Mouse (Mus musculus): ENCODE measurements around the gene Lmx1b.

Gene Lmx1b

DNA sequence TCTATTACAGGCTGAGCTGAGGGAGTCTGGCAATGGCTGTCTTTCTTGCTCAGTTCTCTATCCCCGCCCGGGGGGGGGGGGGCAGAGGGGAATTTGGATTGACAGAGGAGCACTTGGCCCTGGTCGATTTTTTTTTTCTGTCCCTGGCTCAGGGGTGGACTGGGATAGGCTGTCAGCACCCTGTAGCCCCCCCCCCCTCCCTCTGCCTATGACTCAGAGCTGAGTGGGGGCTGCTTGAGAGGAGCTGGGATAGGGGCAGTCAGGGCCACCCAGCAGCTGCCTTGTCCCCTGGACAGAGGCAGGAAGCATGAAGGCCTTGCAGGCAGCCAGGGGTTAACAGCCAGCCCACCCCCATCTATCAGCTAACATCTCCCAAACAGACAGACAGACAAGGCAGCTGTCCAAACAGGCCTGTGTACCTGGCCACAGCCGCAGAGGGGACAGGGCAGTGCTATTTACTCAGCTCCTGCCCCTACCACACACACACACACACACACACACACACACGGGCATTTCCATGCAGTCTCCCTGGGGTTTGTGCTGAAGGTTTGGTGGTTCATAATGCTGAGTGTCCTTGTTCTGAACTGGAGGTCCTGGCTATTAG lies 57.8 kb downstream of the Lmx1b start:
- no peak for DNase-seq (ENCODE audit: low spot score)

DNA sequence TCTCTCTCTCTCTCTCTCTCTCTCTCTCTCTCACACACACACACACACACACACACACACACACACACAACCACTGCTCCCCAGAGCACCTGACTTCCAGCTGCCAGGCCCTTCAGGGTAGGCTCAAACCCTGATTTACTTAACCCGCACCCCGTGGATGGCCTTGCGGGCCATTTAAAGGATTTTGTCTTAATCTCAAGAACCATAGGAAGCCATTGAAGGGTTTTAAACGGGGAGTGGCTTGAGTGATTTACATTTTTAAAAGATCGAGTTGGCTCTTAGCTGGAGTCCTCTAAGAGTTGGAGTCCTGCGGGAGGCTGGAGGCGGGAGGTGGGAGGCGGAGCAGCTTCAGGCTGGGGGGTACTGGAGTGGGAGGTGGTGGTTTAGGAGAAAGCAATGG lies 58.4 kb downstream of the Lmx1b start:
- DNase-seq (ENCODE audit: low spot score), result no peak

DNA sequence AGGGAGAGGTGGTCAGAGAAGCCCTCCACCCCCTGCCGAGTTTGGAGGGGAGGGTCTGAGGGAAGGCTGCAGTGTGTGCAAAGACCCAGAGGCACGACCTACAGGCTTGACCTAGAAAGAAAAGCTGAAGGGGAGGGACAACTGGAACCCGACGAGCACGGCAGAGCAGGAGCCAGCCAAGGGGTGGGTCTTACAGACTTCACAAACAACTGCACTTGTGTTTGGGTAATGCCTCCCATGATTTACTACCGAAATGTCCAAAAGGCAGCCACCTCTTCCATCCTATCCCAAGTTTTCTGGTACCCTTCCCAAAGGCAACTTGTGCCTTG lies 58.9 kb downstream of the Lmx1b start:
- no peak for DNase-seq (ENCODE audit: low spot score)

DNA sequence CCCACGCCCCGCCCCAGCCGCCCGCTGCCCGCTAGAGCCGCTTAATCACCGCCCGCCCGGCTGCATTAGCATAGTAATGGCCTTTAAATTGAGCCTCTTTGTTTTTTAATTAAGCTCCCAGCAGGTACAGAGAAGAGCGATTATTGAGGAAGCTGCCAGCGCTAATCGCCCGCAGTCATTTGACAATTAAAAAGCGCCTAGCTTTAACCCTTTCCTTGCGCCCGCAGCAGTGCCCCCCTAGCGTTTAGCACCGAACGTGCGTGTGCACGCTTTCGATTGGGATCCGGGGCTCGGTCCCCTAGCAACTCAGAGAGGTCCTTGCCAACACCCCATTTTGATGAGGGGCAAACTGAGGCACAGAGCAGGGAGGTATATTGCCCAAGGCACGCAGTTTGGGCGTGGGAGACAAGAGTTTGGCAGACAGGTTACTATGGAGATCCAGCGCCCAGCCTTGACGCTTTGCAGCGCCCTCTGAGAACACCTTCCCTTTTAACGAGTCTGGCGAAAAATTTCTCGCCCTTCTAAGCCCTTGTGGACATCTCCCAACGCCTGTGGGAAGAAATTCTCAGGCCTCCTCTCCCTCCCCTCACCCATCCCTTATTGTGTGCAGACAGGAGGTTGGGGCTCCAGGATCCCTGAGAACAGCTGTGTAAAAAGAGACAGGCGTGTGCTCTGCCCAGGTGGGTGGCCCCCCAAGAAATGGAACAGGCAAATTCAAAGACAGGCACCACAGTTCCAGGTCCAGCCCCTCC lies 59.4 kb downstream of the Lmx1b start:
- no peak for DNase-seq (ENCODE audit: low spot score)

DNA sequence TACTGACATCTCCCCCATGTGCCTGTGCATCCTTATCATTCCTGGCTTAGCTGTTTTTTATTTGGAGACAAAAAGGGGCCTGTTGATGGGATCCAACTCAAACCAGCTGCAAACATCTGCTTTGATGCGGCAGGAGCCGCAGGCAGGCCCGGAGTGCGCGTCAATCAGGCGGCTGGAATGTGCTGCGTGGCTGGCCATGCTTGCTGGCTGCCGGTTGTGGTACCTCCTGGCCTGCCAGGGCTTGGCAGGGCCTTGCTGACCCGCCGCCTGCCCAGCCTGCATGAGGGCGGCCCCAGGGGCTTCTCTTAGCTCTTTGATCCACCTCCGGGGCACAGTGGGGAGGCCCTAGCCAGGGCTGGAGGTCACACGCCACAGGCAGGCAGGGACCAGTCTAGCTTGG lies 64.9 kb downstream of the Lmx1b start:
- DNase-seq (ENCODE audit: low spot score), result no peak

DNA sequence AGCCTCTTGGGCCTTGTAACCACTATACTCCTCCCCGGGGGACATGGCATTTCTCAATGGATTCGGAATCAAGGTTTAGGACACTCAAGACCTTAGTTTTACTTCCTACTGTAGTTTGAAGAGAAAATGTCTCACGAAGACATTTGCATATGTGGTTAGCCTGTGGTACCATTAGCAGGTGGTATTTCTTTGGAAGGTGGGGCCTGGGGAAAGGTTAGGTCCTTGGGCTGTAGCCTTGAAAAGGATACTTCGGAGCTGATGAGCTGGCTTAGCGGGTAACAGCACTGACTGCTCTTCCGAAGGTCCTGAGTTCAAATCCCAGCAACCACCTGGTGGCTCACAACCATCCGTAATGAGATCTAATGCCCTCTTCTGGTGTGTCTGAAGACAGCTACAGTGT lies 67.2 kb downstream of the Lmx1b start:
- no peak for DNase-seq (ENCODE audit: low spot score)

DNA sequence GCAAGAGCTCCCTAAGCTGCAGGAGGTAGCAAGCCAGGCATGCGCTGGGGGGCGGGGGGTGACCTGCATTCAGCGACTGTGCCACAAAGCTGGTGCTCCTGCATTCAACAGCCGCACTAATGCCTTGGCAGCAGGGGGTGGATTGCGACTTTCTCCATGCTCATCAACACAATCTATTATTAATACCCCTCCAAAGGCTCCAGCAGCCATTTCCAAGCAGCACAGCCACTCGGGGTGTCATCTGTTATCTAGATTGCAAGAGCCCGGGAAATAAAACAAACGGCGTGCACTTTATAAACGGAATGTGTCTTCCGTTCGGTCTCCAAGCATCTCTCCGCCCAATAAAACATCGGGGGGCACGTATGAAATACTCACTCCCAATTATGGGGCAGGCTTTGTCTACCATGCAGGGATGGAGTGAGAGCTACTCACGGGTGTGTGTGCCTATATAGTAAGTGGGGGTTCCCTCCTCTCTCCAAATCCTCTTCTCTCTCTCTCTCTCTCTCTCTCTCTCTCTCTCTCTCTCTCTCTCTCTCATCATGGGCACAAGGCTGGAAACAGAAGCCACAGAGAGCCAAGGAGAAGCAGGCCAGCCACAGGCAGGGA lies 69.0 kb downstream of the Lmx1b start:
- DNase-seq (ENCODE audit: low spot score), result no peak

DNA sequence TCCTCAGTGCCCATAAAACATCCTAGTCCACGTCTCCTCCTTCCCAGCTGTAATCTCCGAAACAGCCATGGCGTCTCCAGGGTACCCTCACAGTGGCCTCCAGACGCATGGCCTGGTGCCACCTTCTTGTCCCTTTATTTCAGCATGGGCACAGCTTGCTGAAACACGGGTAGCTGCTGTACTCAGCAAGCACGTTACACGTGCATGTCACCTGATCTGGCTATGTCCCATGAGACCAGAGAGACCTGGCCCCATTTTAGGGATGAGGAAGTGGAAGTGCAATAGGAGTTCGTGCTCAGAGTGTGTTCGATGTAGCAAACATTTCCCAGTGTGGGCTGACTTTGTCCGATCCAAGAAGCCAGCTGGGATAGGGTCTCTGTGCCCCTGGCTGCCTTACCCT lies 70.6 kb downstream of the Lmx1b start:
- DNase-seq (ENCODE audit: low spot score), result no peak

DNA sequence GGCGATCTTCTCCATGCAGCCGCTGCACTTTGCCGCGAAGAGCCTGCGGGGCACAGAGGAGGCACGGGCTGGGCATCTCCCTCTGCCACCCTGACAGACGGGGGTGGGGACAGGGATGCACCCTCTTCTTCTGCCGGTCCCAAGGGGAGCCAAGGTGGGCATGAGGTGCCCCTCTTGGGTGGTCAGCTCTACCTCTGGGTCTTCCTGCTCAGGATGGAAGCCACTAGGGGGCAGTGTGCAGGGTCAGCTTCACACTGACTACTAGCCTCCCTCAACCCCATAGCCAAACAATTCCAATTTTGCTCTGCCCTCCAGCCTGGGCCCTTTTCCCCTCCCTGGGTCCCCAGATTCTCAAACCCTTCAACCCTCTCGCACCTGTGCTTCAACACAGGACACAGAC lies 71.1 kb downstream of the Lmx1b start:
- no peak for DNase-seq (ENCODE audit: low spot score)

DNA sequence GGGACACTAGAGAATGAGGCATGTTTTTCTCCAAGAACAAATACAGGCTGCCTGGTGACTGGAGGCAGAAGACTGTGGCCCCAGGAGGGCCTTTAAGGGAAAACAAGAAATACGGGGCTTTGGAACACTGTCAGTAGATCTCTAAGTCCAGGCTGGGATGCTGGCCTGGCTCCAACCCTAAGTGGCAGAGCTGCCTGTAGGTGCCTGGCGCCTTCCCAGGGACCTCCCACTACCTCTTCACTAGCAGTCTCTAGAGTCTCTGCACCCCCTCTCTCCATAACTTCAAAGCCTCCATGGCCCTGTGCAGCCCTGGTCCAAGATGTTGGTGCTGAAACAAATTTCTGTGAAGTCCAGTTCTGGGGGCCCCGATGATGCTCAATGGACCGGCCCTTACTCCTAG lies 74.4 kb downstream of the Lmx1b start:
- no peak for DNase-seq (ENCODE audit: low spot score)

DNA sequence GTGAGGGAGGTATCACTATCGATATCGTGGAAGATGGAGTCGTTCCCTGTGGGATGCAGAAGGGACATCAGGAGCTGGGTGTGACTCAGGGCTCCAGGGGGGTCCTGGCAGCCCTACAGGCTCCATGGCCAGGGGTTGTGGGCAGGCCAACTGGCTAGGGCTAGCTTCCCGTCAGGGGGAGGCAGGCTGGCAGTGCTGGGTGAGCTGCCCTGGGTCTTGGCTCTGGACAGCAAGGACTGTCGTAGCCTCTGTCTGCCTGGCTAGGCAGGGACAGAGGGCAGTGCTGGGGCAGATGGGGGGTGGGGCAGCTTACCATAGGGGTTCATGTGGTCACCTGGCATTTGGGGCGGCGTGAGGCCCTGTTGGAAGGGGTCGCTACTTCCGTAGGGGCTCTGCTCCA lies 75.6 kb downstream of the Lmx1b start:
- DNase-seq (ENCODE audit: low spot score), result no peak

DNA sequence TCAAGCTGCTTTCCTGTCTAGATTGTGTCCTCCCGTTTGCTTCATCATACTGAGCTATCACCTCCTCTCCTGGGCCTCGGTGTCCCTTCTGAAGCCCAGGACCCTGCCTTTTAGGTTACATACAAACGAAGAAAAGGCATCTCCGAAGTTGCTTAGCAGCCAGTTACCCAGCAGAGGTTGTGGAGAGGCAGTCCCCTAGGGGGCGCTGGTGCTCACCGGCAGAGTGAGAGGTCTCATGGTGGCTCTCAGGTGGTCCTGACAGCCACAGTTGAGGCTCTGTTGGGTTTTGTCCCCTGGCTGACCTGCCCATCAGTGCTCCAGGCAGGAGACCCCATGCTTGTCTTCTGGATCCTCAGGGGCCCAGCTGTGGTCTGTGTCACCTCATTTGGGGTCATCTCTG lies 80.6 kb downstream of the Lmx1b start:
- DNase-seq (ENCODE audit: low spot score), result peak; percentile 31

DNA sequence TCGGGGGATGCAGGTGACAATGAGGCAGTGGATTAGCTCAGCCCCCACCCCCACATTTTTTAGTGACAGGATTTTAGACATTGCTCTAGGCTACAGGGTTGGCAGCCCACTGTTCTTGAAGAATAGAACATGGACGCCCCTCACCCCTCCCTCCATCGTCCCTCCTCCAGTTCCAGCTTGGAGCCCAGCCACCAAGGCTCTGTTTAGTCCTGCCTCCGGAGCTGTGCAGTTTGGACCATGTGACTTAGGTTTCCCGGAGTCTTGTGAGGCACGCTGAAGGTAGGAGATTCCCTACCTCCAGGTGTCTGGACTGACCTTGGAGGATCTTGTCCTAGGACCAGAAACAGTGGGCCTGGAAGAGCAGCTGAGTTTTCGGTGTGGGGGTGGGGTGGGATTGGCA lies 81.0 kb downstream of the Lmx1b start:
- DNase-seq (ENCODE audit: low spot score), result no peak

DNA sequence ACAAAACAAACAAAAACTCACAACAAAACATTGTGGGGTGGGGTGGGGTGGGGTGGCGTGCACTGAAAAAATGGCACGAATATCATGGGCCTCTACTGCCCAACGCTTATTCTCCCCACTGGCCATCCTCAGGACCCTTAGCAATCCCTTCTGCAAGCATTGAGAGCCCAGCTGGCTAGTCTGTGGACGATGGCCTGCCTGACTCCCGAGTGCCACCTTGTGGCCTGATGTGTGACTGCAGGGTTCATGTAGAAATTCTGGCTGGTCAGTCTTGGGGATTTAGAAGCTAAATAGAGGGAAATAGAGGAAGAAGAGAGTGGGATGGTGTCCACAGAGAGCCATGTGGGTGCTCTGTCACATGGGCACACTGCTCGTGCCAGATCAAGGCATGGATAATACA lies 82.1 kb downstream of the Lmx1b start:
- DNase-seq (ENCODE audit: low spot score), result peak; percentile 44

DNA sequence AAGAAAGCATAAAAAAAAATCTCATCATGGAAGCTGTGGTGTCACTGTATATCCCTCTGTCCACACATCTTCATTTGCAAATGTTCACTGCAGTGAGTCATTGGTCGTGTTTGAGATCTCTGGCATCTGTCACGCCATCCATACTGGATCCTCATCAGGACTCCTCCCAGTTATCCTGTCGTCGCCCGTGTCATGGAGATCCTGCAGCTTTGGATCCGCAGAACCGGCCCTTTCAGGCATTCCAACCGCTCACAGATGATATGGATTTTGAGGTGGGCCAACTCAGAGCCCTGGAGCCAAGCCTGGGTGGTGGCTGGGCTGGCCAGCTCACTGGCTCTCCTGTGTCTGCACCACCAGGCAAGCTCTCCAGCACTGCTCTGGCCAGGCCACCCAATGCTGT lies 84.7 kb downstream of the Lmx1b start:
- DNase-seq (ENCODE audit: low spot score), result no peak

DNA sequence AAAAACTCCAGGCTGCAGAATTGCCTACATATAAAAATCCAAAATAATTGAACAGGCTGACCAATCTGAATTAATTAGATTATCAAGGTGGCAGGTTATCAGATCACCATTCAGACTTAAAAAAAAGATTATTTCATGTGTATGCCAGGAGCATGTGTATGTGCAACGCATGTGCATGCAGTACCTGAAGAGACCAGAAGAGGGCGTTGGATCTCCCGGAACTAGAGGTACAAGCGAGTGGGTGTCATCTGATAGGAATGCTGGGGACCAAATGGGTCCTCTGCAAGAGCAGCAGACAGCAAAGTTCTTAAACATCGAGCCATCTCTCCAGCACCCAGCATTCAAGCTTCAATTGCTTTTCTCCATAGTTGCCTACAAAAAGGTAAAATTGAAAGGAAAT lies 87.6 kb downstream of the Lmx1b start:
- DNase-seq (ENCODE audit: low spot score), result no peak

DNA sequence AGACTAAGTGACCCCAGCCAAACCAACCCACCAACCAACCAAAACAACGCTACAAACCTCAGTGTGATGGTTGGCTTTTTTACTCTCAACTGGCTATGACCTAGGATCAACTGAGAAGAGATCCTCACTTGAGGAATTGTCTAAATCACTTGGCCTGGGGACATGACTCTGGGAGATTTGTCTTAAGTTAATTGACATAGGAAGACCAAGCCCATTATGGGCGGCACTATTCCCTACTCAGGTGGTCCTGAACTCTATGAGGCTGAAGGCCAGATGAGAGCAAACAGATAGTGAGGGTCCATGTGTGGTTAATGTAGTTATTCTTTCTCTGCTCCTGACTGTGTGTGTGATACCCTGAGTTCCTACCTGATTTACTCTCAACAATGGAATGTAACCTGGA lies 92.7 kb downstream of the Lmx1b start:
- DNase-seq (ENCODE audit: low spot score), result no peak

DNA sequence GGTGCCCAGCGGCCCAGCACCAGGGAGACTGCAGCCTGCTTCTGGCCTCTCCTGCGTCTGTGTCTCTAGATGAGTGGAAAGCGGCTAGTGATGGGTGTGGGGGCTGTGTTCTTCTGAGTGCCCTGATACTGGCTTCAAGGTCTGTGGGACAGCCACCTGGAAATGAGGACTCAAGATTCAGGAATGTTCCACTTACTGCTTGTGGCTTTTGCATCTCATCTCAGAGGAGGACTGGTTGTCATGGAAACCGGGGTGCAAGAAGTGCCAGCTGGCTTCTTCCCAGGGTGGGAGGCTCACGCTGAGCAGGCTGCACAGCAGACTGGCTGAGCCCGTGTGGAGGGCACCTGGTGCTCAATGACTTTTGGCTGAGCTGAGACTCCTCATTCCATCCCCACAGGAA lies 93.4 kb downstream of the Lmx1b start:
- no peak for DNase-seq (ENCODE audit: low spot score)

DNA sequence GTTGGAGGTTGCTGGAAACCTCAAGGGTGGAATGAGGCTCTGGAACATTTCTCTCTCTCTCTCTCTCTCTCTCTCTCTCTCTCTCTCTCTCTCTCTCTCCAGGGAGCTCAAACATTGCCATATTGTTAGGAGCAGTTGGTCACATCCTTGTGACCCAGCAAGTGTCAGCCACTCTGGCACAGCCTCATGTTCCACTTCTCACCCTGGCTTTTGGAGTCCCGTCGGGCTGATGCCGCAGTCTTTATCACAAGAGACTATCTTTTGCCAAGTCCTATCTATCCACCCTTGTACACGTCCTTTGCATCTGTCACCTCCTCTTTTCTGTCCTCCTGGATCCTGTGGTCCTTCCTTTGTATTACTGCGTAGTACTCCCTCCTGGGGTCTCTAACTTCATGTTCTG lies 94.3 kb downstream of the Lmx1b start:
- no peak for DNase-seq (ENCODE audit: low spot score)

DNA sequence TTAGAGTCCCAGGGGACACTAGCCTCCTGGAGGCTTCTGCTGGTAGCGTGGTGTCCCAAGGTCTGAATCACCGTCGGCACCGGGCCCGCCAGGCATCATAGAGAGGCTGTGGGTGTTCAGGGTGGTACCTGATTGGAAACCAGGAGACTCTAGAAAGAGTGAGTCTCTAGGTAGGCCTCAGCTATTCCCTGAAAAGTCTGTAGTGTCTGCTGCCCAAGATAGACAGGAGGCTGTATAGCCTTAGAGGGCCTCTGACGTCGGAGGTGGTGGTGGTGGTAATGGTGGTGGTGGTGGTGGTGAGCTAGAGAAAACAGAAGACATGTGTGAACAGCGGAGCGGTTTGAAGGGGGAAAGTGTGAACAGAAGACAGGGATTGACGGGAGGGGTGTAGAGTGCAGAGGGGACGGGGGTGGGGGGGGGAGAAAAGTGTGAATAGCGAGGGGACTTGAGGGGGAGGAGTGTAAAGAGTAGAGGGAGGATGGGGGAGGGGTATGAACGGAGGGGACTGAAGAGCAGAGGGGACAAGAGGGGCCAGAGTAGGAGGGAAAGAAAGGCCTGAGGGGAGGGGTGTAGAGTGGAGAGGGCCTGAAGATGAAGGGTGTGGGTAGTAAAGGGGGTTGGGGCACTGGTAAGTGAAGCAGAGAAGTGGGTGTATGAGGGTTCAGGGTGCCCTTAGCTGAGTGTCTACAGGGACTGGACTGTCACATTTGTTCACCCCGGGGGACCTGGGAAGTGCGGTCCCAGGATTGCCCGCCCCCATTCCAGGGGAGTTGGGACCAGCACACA lies 95.3 kb downstream of the Lmx1b start:
- peak; percentile 20 for DNase-seq (ENCODE audit: low spot score)

DNA sequence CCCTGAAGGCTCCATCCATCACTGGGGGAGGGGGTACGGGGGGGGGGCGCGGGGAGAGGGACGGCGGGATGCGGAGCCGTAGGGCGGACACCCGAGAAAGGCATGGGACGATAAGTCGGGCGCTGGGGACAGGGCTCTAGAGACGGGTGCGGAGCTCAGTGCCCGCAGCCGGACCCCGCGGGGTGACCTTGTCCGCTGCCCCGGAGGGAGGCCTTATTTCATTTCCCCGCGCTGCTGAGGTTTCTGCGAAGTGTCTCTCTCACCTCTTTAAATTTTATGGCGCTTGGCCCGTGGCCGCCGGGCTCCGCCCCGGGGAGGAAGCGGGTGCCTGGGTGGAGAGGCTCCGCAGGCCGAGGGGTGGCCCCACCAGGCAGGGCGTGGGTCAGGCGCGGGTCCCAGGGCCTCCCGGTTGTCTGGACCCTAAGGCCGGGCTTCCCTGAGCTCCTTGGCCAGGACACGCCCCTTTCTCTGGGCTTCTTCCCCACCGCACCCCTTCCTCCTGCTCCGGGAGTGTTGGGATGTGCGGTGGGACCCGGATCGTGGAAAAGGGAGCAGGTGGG lies 96.0 kb downstream of the Lmx1b start:
- no peak for DNase-seq (ENCODE audit: low spot score)

DNA sequence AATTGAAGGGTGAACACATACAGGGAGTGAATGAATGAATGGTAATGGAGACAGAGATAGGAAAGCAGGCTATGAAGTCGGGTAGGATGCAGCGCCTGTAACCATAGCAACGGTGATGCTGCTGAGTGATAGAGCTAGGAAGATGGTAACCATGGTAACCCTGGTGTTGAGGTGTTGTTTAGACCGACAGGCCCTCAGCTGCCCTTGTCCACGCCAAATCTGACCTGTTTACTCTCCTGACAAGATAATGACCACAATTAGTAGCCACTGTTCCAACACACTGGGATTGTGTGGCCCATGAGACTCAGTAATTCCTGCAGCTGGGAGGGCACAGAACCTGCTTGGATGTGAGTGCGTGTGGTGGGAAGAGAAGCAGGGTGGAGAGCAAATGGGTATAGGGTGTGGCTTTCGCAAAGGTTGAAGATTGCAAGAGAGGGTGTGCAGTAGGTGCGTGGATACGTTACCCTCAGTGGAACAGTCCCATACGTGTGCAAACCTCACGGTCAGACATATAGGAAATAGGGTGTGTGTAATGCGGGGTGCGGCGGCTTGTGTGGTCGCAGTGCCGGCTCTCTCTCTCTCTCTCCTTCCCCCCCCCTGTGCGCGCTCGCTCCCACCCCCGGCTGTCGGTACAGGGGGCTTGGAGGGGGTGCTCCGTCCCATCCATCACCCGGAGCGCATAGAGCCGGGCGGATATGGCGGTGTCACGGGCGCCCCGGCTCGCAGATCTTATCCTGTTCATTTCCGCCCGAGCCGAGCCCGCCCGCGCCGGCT lies 96.7 kb downstream of the Lmx1b start:
- DNase-seq (ENCODE audit: low spot score), result peak; percentile 44

All from T-cell, adult 2 months (primary cell).